Comparison of ENCODE assay signal across 36 mouse cellular contexts in the genomic region with DNA sequence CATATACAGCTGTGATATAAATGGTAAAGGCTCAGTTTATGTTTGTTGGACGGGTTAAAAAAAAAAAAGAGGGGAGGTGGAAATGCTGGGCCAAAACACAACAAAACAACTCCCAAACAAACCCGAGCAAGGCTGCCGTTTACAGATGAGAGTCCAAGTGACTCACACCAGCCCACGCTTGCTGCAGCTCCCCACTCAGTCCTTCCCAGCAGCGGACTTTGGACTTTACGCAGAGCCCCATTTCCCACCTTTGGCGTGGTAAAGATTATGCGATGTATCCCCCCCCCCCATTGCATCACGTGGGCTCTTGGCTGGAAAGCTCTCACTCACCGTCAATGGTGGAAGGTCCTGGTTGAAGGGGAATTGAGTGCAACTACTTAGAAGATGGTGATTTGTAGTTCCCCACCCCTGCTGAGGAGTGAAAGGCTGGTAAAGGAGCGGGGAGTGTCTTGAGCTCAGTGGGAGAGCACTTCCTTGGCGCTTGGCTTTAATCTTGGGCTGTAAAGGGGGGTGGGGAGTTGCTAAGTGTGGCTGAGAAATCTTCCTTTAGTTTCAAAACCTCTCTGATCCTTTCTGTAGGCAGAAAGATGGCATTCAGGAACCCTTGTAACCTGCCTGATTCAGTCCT. TPM values are rescaled to one million over a fixed set of nuclear protein-coding genes. Genes with fewer than 3 reads are reported as not detected.
DNase-seq lines count a peak whose midpoint lies in the region; ATAC-seq and TF ChIP-seq lines count a peak whose summit lies in the region.
"Had no signal": no experiment of that assay in that cellular context is flagged by ENCODE, and none has a peak within 500 bp of the region (broad histone marks: within the 10 kb centered on the region; RNA-seq: fewer than 3 reads in every experiment).

No protein-coding gene starts in this region.

- H3K27me3 ChIP-seq in intestine, embryonic 15.5 days (replicated peaks): no peaks in the 10 kb centered on the region
- no peaks in the 10 kb centered on the region for H3K27me3 ChIP-seq in stomach, postnatal 0 days (ENCODE audit: control insufficient read depth, insufficient read depth, low read length)
- no peaks in the 10 kb centered on the region for H3K27me3 ChIP-seq in kidney, embryonic 16.5 days (ENCODE audit: insufficient read depth, low read length)
- H3K27me3 ChIP-seq: heart, embryonic 12.5 days; midbrain, embryonic 12.5 days had no signal

- no peak overlapping the region for H3K9ac ChIP-seq in intestine, embryonic 15.5 days
- H3K9ac ChIP-seq in stomach, postnatal 0 days (ENCODE audit: low read length): no peak overlapping the region
- no peak overlapping the region for H3K9ac ChIP-seq in kidney, embryonic 16.5 days (replicated peaks; ENCODE audit: low read length)
- H3K9ac ChIP-seq: forebrain, embryonic 12.5 days; heart, embryonic 12.5 days; hindbrain, embryonic 14.5 days; limb, embryonic 12.5 days; midbrain, embryonic 12.5 days; neural tube, embryonic 13.5 days had no signal

- no peak overlapping the region for H3K4me3 ChIP-seq in intestine, embryonic 15.5 days (replicated peaks)
- H3K4me3 ChIP-seq in stomach, postnatal 0 days (ENCODE audit: low read depth, low read length): no peak overlapping the region
- H3K4me3 ChIP-seq in kidney, embryonic 16.5 days (ENCODE audit: low read length): no peak overlapping the region
- H3K4me3 ChIP-seq: erythroblast, embryonic 14.5 days; forebrain, embryonic 12.5 days; heart, embryonic 12.5 days; left cerebral cortex, adult 2 months; limb, embryonic 12.5 days; megakaryocyte, embryonic 14.5 days; midbrain, embryonic 12.5 days; neural tube, embryonic 13.5 days had no signal

- no peaks in the 10 kb centered on the region for H3K36me3 ChIP-seq in intestine, embryonic 15.5 days
- H3K36me3 ChIP-seq in stomach, postnatal 0 days (ENCODE audit: control insufficient read depth, insufficient read depth, low read length): no peaks in the 10 kb centered on the region
- no peaks in the 10 kb centered on the region for H3K36me3 ChIP-seq in kidney, embryonic 16.5 days (ENCODE audit: insufficient read depth, low read length)
- H3K36me3 ChIP-seq: forebrain, embryonic 12.5 days; heart, embryonic 12.5 days; limb, embryonic 12.5 days; midbrain, embryonic 12.5 days; neural tube, embryonic 13.5 days had no signal

- H3K4me1 ChIP-seq in intestine, embryonic 15.5 days (replicated peaks): peaks cover 15% of the 10 kb centered on the region
- H3K4me1 ChIP-seq in stomach, postnatal 0 days (replicated peaks; ENCODE audit: control insufficient read depth, insufficient read depth): no peaks in the 10 kb centered on the region
- H3K4me1 ChIP-seq in kidney, embryonic 16.5 days (ENCODE audit: insufficient read depth, low read length): 0 out of 2 replicates have a peak, but pooled peaks cover 3% of the 10 kb centered on the region
- H3K4me1 ChIP-seq: forebrain, embryonic 12.5 days; limb, embryonic 12.5 days; midbrain, embryonic 12.5 days; neural tube, embryonic 13.5 days had no signal

- WGBS in intestine, embryonic 15.5 days: 21% methylated on average over 12 of the region's 12 CpGs
- 23% methylated on average over 12 of the region's 12 CpGs for WGBS in stomach, postnatal 0 days
- WGBS in kidney, embryonic 16.5 days: 24% methylated on average over 12 of the region's 12 CpGs

- TF ChIP-seq EP300 in stomach, postnatal 0 days (optimal IDR thresholded peaks at IDR 0.05): no peak

- peak; percentile 74 for ATAC-seq in intestine, embryonic 15.5 days
- peak; percentile 70; the same call in 1 of the 2 replicates for ATAC-seq in stomach, postnatal 0 days (ENCODE audit: low FRiP score, low TSS enrichment)
- no peak for ATAC-seq in kidney, embryonic 16.5 days (ENCODE audit: low FRiP score, low TSS enrichment)
- ATAC-seq: activated CD4-positive, CD25-positive, alpha-beta regulatory T cell, adult 4 months had no signal

- TF ChIP-seq CTCF in stomach, postnatal 0 days (IDR thresholded peaks at IDR 0.05; ENCODE audit: low read depth): no peak

- DNase-seq in ES-CJ7 (ENCODE audit: low read depth, low spot score): peak; percentile 71
- DNase-seq in NIH3T3 (ENCODE audit: low read depth): peak; percentile 12
- DNase-seq in stomach, postnatal 0 days (ENCODE audit: low spot score): peak; percentile 54
- no peak for DNase-seq in layer of hippocampus, adult 9-11 months
- no peak for DNase-seq in adrenal gland, postnatal 25 days
- DNase-seq: adrenal gland, postnatal 10 days; B cell, adult 2 months; cerebellum, adult 11-12 months; cerebellum, postnatal 10 days; gastrocnemius, postnatal 36 days; heart, adult 18-20 months; kidney, adult 9 months; kidney, postnatal 14 days; lung, postnatal 4 days; right cerebral cortex, postnatal 4 days; thymus, postnatal 14 days had no signal

- no peak overlapping the region for H3K27ac ChIP-seq in intestine, embryonic 15.5 days
- no peak overlapping the region for H3K27ac ChIP-seq in stomach, postnatal 0 days (replicated peaks)
- no peak overlapping the region for H3K27ac ChIP-seq in kidney, embryonic 16.5 days (ENCODE audit: low read length)
- H3K27ac ChIP-seq: forebrain, embryonic 12.5 days; hindbrain, embryonic 14.5 days; left cerebral cortex, adult 2 months; limb, embryonic 12.5 days; midbrain, embryonic 12.5 days; neural tube, embryonic 13.5 days had no signal

- no peaks in the 10 kb centered on the region for H3K9me3 ChIP-seq in intestine, embryonic 15.5 days
- H3K9me3 ChIP-seq in stomach, postnatal 0 days (ENCODE audit: control insufficient read depth, low read length): no peaks in the 10 kb centered on the region
- no peaks in the 10 kb centered on the region for H3K9me3 ChIP-seq in kidney, embryonic 16.5 days (ENCODE audit: low read length)
- H3K9me3 ChIP-seq: forebrain, embryonic 12.5 days; heart, embryonic 12.5 days; megakaryocyte, embryonic 14.5 days; midbrain, embryonic 12.5 days; neural tube, embryonic 13.5 days had no signal

- H3K4me2 ChIP-seq in intestine, embryonic 15.5 days (replicated peaks): peak overlapping the region; percentile 41
- no peak overlapping the region for H3K4me2 ChIP-seq in stomach, postnatal 0 days (replicated peaks; ENCODE audit: low read depth)
- H3K4me2 ChIP-seq in kidney, embryonic 16.5 days (replicated peaks; ENCODE audit: low read depth, low read length): no peak overlapping the region
- H3K4me2 ChIP-seq: forebrain, embryonic 12.5 days; heart, embryonic 12.5 days; hindbrain, embryonic 14.5 days; limb, embryonic 12.5 days; midbrain, embryonic 12.5 days; neural tube, embryonic 13.5 days had no signal

RNA-seq across cellular contexts. Expression of a gene that starts 33.7 kb away (rescaled TPM):
- 1.1 and 1.8 TPM in 2 replicates for polyA plus RNA-seq in intestine, embryonic 15.5 days (2015; fragmentation: Nextera tagmentation; extraction: Ambion mirVana)
- polyA plus RNA-seq in stomach, postnatal 0 days (2015; fragmentation: Nextera tagmentation; extraction: Ambion mirVana): 0.68 and 1.7 TPM in 2 replicates
- 0.41 and 0.69 TPM in 2 replicates for polyA plus RNA-seq in kidney, embryonic 16.5 days (2015; fragmentation: Nextera tagmentation; extraction: Ambion mirVana)
- total RNA-seq in adrenal gland, postnatal 25 days (2021): not detected in 2 replicates
- total RNA-seq: adrenal gland, postnatal 10 days; gastrocnemius, adult 18-20 months; gastrocnemius, postnatal 36 days; heart, adult 18-20 months; hematopoietic stem cell, adult 5-6 weeks; layer of hippocampus, adult 18-20 months; layer of hippocampus, postnatal 14 days; left cerebral cortex, postnatal 25 days; liver, adult 2 months; MEL had no signal
- polyA plus RNA-seq: activated CD4-positive, CD25-positive, alpha-beta regulatory T cell, adult 4 months; erythroblast, embryonic 14.5 days; forebrain, embryonic 12.5 days; heart, embryonic 12.5 days; heart, postnatal 0 days; hindbrain, embryonic 14.5 days; liver, adult 2 months; midbrain, embryonic 12.5 days; neural tube, embryonic 13.5 days had no signal

RNA-seq across cellular contexts. Expression of a gene that starts 40.6 kb away (rescaled TPM):
- polyA plus RNA-seq in intestine, embryonic 15.5 days (2015; fragmentation: Nextera tagmentation; extraction: Ambion mirVana): 3.2 TPM in 2 replicates
- 1.9 and 2.2 TPM in 2 replicates for polyA plus RNA-seq in stomach, postnatal 0 days (2015; fragmentation: Nextera tagmentation; extraction: Ambion mirVana)
- 4.0 and 4.3 TPM in 2 replicates for polyA plus RNA-seq in kidney, embryonic 16.5 days (2015; fragmentation: Nextera tagmentation; extraction: Ambion mirVana)
- 9.5 and 10.4 TPM in 2 replicates for total RNA-seq in adrenal gland, postnatal 25 days (2021)
- polyA plus RNA-seq: erythroblast, embryonic 14.5 days had no signal

Comparison
In these comparisons a context has a peak if more than half of its experiments do, and no peak if none do; other contexts are left out.
1. DNase-seq: peak in ES-CJ7 (single experiment), NIH3T3 (single experiment) and stomach, postnatal 0 days (single experiment); none in layer of hippocampus, adult 9-11 months (single experiment) and adrenal gland, postnatal 25 days (single experiment).